Mouse (Mus musculus) lung, adult 2 months (tissue): ENCODE measurements around the gene Prcp.

Source experiments
- CTCF ChIP-seq: fragments of 200-500 bp; IDR thresholded peaks from 2 replicates; pipeline ENCODE4 v1.5.1; 2011; ENCODE audit warnings: mild to moderate bottlenecking, low read length, control low read depth; ENCODE audit not compliant: insufficient read depth
- POLR2A ChIP-seq: fragments of 200-500 bp; IDR thresholded peaks from 2 replicates; pipeline ENCODE4 v1.6.1; 2011; ENCODE audit warnings: low read depth, mild to moderate bottlenecking, control low read depth, low read length, borderline replicate concordance; ENCODE audit errors: extremely low read depth

DNA sequence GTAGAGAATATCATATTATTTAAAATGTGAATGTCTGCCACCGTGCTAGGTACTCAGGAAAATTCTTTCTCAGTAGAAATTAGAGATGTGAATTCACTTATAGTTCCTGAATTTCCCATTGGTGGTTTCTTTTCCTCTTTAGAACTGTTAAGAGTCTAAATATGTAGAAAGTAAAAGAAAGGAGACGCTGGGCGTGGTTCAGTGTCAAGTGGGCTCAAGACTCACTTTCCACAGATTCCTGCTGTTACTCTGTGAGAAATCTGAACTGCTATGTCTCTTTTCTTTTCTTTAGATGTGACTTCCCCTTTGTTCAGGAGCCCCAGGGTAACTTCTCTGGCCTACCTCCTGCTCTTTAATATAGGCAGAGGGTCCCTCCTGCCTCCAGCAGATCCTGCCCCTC is 103.2 kb downstream of the Prcp start:
- TF ChIP-seq CTCF, result no peak
- no peak for TF ChIP-seq POLR2A
